Mouse (Mus musculus): Measurements from ENCODE around the gene Mrpl33. TPM values are rescaled to one million over a fixed set of nuclear protein-coding genes. Genes with fewer than 3 reads are reported as not detected.

The Mrpl33 gene
- polyA plus RNA-seq, 2 experiments from 2014 or later = 343 to 421 TPM

GRCm38 (mm10) chr5:31642300-31642699 lies 45.6 kb downstream of the Mrpl33 start:
- no peak for ATAC-seq

GRCm38 (mm10) chr5:31644272-31644671 lies 47.5 kb downstream of the Mrpl33 start:
- ATAC-seq = no peak

GRCm38 (mm10) chr5:31644847-31645246 lies 48.1 kb downstream of the Mrpl33 start:
- ATAC-seq = no peak

GRCm38 (mm10) chr5:31645798-31646197 lies 49.1 kb downstream of the Mrpl33 start:
- no peak for ATAC-seq

GRCm38 (mm10) chr5:31646574-31646973 lies 49.8 kb downstream of the Mrpl33 start:
- ATAC-seq = no peak

- ATAC-seq = no peak
These were observed 50.6 kb downstream of the Mrpl33 start for GRCm38 (mm10) chr5:31647327-31647726.

GRCm38 (mm10) chr5:31650518-31651288 lies 54.0 kb downstream of the Mrpl33 start:
- ATAC-seq = no peak

- ATAC-seq = no peak
These were observed 59.0 kb downstream of the Mrpl33 start for GRCm38 (mm10) chr5:31655688-31656190.

- ATAC-seq = no peak
These were observed 69.4 kb downstream of the Mrpl33 start for GRCm38 (mm10) chr5:31666176-31666575.

- no peak for ATAC-seq
These were observed 71.7 kb downstream of the Mrpl33 start for GRCm38 (mm10) chr5:31668325-31668968.

- no peak for ATAC-seq
These were observed 73.2 kb downstream of the Mrpl33 start for GRCm38 (mm10) chr5:31669984-31670383.

- ATAC-seq = no peak
These were observed 74.4 kb downstream of the Mrpl33 start for GRCm38 (mm10) chr5:31671137-31671536.

- no peak for ATAC-seq
These were observed 76.7 kb downstream of the Mrpl33 start for GRCm38 (mm10) chr5:31673431-31673830.

- no peak for ATAC-seq
These were observed 81.3 kb downstream of the Mrpl33 start for GRCm38 (mm10) chr5:31678000-31678399.

- ATAC-seq = no peak
These were observed 83.4 kb downstream of the Mrpl33 start for GRCm38 (mm10) chr5:31680183-31680582.

- no peak for ATAC-seq
These were observed 85.6 kb downstream of the Mrpl33 start for GRCm38 (mm10) chr5:31682305-31682704.

GRCm38 (mm10) chr5:31686040-31686439 lies 89.3 kb downstream of the Mrpl33 start:
- no peak for ATAC-seq

GRCm38 (mm10) chr5:31687972-31688371 lies 91.2 kb downstream of the Mrpl33 start:
- no peak for ATAC-seq

GRCm38 (mm10) chr5:31693191-31693590 lies 96.5 kb downstream of the Mrpl33 start:
- no peak for ATAC-seq

GRCm38 (mm10) chr5:31696971-31697643 lies 100.4 kb downstream of the Mrpl33 start, which contains the start of gene Rbks:
Gene Rbks, minus strand, starts transcription at chr5:31697627.
- ATAC-seq = no peak

- peak; percentile 62 for ATAC-seq
These were observed 101.0 kb downstream of the Mrpl33 start, which contains the start of gene Babam2 for GRCm38 (mm10) chr5:31697644-31698296. Gene Babam2, plus strand, starts transcription at chr5:31697684.

- peak; percentile 88 for ATAC-seq
These were observed 101.6 kb downstream of the Mrpl33 start for GRCm38 (mm10) chr5:31698297-31698726.

- ATAC-seq = no peak
These were observed 102.2 kb downstream of the Mrpl33 start for GRCm38 (mm10) chr5:31698931-31699330.
